Mouse (Mus musculus) stomach, embryonic 14.5 days (tissue): Measurements from ENCODE around the gene Med24. TPM values are rescaled to one million over a fixed set of nuclear protein-coding genes. Genes with fewer than 3 reads are reported as not detected.
"Not testable (repeated sequence)": the region's sequence is repeated elsewhere in the genome, so short reads cannot be mapped to it uniquely, and the experiment has no call there.

Experiments used
- ATAC-seq: fragments of 200-750 bp; cut with Nextera tagmentation; 2 replicates; pipeline ENCODE4 v1.8.0; 2017; ENCODE audit warnings: low read depth, moderate TSS enrichment; ENCODE audit not compliant: insufficient number of reproducible peaks, insufficient read depth, low FRiP score
- H3K27ac ChIP-seq: fragments of 300-500 bp; sonication (generic); 2 replicates; pipeline ENCODE4 v1.5.1; 2014; ENCODE audit warnings: mild to moderate bottlenecking, low read length, moderate library complexity, mixed read lengths
- H3K27me3 ChIP-seq: fragments of 300-500 bp; sonication (generic); 2 replicates; pipeline ENCODE4 v1.6.1; 2014; ENCODE audit warnings: low read length, control low read depth, mixed read lengths; ENCODE audit not compliant: control insufficient read depth, insufficient read depth
- H3K36me3 ChIP-seq: fragments of 300-500 bp; sonication (generic); 2 replicates; pipeline ENCODE4 v1.6.1; 2014; ENCODE audit warnings: mild to moderate bottlenecking, control low read depth, low read length, moderate library complexity, mixed read lengths; ENCODE audit not compliant: control insufficient read depth, insufficient read depth
- H3K4me1 ChIP-seq: fragments of 300-500 bp; sonication (generic); 2 replicates; pipeline ENCODE4 v1.6.1; 2014; ENCODE audit warnings: low read length, control low read depth, mixed read lengths; ENCODE audit not compliant: control insufficient read depth, insufficient read depth
- H3K4me2 ChIP-seq: fragments of 300-500 bp; sonication (generic); replicated peaks from 2 replicates; pipeline ENCODE4 v1.6.1; 2014; ENCODE audit warnings: low read depth, low read length, control low read depth
- H3K4me3 ChIP-seq: fragments of 300-500 bp; sonication (generic); 2 replicates; pipeline ENCODE4 v1.5.1; 2014; ENCODE audit warnings: low read depth, low read length, control low read depth
- H3K9ac ChIP-seq: fragments of 300-500 bp; sonication (generic); replicated peaks from 2 replicates; pipeline ENCODE4 v1.6.1; 2014; ENCODE audit warnings: low read depth, mild to moderate bottlenecking, control low read depth, low read length, moderate library complexity, mixed read lengths
- H3K9me3 ChIP-seq: fragments of 300-500 bp; sonication (generic); 2 replicates; pipeline ENCODE4 v1.6.1; 2016; ENCODE audit warnings: low read depth, low read length, control low read depth; ENCODE audit not compliant: control insufficient read depth
- WGBS: fragments of 180-500 bp; shearing (Covaris S2); extraction: QIAGEN DNeasy Blood & Tissue Kit; methylation state at CpG from one replicate; pipeline ENCODE4 v1.1.7; 2014; 5-methylcytosine and 5-hydroxymethylcytosine counted together
- polyA plus RNA-seq: library from polyadenylated mRNA; unstranded; fragments of >200 nt; fragmentation: Nextera tagmentation; extraction: Ambion mirVana; gene quantifications from 2 replicates; pipeline ENCODE4 v1.2.1, GENCODE M21; 2014

The Med24 gene
- polyA plus RNA-seq, 1 experiment from 2014 or later = 41.0 TPM

GRCm38 (mm10) chr11:98738925-98739324 lies 9.7 kb upstream of the Med24 start:
- no peak for ATAC-seq
- Histone ChIP-seq H3K4me2 (no peak overlapping the region), H3K4me3 (no peak overlapping the region), H3K9ac (no peak overlapping the region), H3K27me3 (no peaks in the 10 kb centered on the region), H3K27ac (no peak overlapping the region), H3K4me1 (peaks cover 24% of the 10 kb centered on the region), H3K9me3 (peaks cover 5% of the 10 kb centered on the region; the same call in 1 of the 2 replicates), H3K36me3 (no peaks in the 10 kb centered on the region)
- WGBS = 75% methylated on average over 8 of the region's 9 CpGs

GRCm38 (mm10) chr11:98738428-98738911 lies 9.2 kb upstream of the Med24 start:
- no peaks in the 10 kb centered on the region for H3K27me3 ChIP-seq

GRCm38 (mm10) chr11:98737220-98737619 lies 8.0 kb upstream of the Med24 start:
- peaks cover 11% of the 10 kb centered on the region; the same call in 1 of the 2 replicates for H3K4me1 ChIP-seq
- not testable (repeated sequence) for H3K9me3 ChIP-seq, ATAC-seq, H3K4me2 ChIP-seq, H3K4me3 ChIP-seq, H3K27me3 ChIP-seq, H3K9ac ChIP-seq, H3K36me3 ChIP-seq, H3K27ac ChIP-seq
- WGBS = 78% methylated on average over 2 of the region's 2 CpGs

More at GRCm38 (mm10) chr11:98738428-98738911, 9.2 kb upstream of the Med24 start:
- no peak overlapping the region for H3K27ac ChIP-seq
- 47% methylated on average over 4 of the region's 4 CpGs for WGBS
- H3K9me3 ChIP-seq = peaks cover 5% of the 10 kb centered on the region; the same call in 1 of the 2 replicates
- no peak for ATAC-seq
- no peak overlapping the region for H3K4me3 ChIP-seq
- peaks cover 19% of the 10 kb centered on the region for H3K4me1 ChIP-seq
- no peaks in the 10 kb centered on the region for H3K36me3 ChIP-seq
- no peak overlapping the region for H3K4me2 ChIP-seq
- no peak overlapping the region for H3K9ac ChIP-seq

- H3K4me2 ChIP-seq = no peak overlapping the region
- no peaks in the 10 kb centered on the region for H3K36me3 ChIP-seq
- no peak for ATAC-seq
- H3K9me3 ChIP-seq = peaks cover 5% of the 10 kb centered on the region; the same call in 1 of the 2 replicates
- H3K27me3 ChIP-seq = no peaks in the 10 kb centered on the region
- H3K9ac ChIP-seq = no peak overlapping the region
- 82% methylated on average over 1 of the region's 1 CpGs for whole genome bisulfite sequencing
- no peak overlapping the region for H3K4me3 ChIP-seq
- peaks cover 10% of the 10 kb centered on the region; the same call in 1 of the 2 replicates for H3K4me1 ChIP-seq
- no peak overlapping the region for H3K27ac ChIP-seq
Measured at GRCm38 (mm10) chr11:98736176-98736575, 6.9 kb upstream of the Med24 start.

- H3K9me3 ChIP-seq = peaks cover 5% of the 10 kb centered on the region; the same call in 1 of the 2 replicates
- ATAC-seq = no peak
- no peak overlapping the region for H3K4me3 ChIP-seq
- WGBS = 89% methylated on average over 4 of the region's 4 CpGs
- peaks cover 5% of the 10 kb centered on the region; the same call in 1 of the 2 replicates for H3K4me1 ChIP-seq
- no peaks in the 10 kb centered on the region for H3K36me3 ChIP-seq
- H3K27ac ChIP-seq = no peak overlapping the region
- no peaks in the 10 kb centered on the region for H3K27me3 ChIP-seq
- no peak overlapping the region for H3K9ac ChIP-seq
- no peak overlapping the region for H3K4me2 ChIP-seq
Measured at GRCm38 (mm10) chr11:98735111-98735510, 5.9 kb upstream of the Med24 start.

- ATAC-seq = no peak
- Histone ChIP-seq H3K9ac (no peak overlapping the region), H3K4me1 (no peaks in the 10 kb centered on the region), H3K9me3 (peaks cover 5% of the 10 kb centered on the region; the same call in 1 of the 2 replicates), H3K27ac (no peak overlapping the region), H3K4me2 (no peak overlapping the region), H3K27me3 (no peaks in the 10 kb centered on the region), H3K4me3 (no peak overlapping the region), H3K36me3 (no peaks in the 10 kb centered on the region)
- WGBS = 80% methylated on average over 3 of the region's 3 CpGs
Measured at GRCm38 (mm10) chr11:98734020-98734419, 4.8 kb upstream of the Med24 start.

- Histone ChIP-seq H3K4me3 (no peak overlapping the region), H3K4me1 (peaks cover 7% of the 10 kb centered on the region; the same call in 1 of the 2 replicates), H3K36me3 (no peaks in the 10 kb centered on the region), H3K27ac (no peak overlapping the region), H3K9me3 (peaks cover 5% of the 10 kb centered on the region; the same call in 1 of the 2 replicates), H3K27me3 (no peaks in the 10 kb centered on the region), H3K4me2 (no peak overlapping the region), H3K9ac (no peak overlapping the region)
- no peak for ATAC-seq
- 56% methylated on average over 5 of the region's 5 CpGs for WGBS
Measured at GRCm38 (mm10) chr11:98731134-98731533, 1.9 kb upstream of the Med24 start.

GRCm38 (mm10) chr11:98730727-98731126 lies 1.5 kb upstream of the Med24 start:
- H3K4me2 ChIP-seq = no peak overlapping the region
- H3K4me1 ChIP-seq = peaks cover 7% of the 10 kb centered on the region; the same call in 1 of the 2 replicates
- H3K27ac ChIP-seq = no peak overlapping the region
- no peaks in the 10 kb centered on the region for H3K36me3 ChIP-seq
- ATAC-seq = no peak
- peaks cover 5% of the 10 kb centered on the region; the same call in 1 of the 2 replicates for H3K9me3 ChIP-seq
- no peak overlapping the region for H3K4me3 ChIP-seq
- H3K9ac ChIP-seq = no peak overlapping the region
- H3K27me3 ChIP-seq = no peaks in the 10 kb centered on the region
- 61% methylated on average over 4 of the region's 4 CpGs for WGBS
